Mouse (Mus musculus): ENCODE measurements around the gene Mtf1. TPM values are rescaled to one million over a fixed set of nuclear protein-coding genes. Genes with fewer than 3 reads are reported as not detected.

Mtf1 gene
- polyA plus RNA-seq, 1 experiment, result not detected

- WGBS, result 86% methylated on average over 4 of the region's 4 CpGs
- no peak for TF ChIP-seq CTCF (IDR thresholded peaks at IDR 0.05; ENCODE audit: insufficient read depth, low read depth, low read length)
- TF ChIP-seq POLR2A (IDR thresholded peaks at IDR 0.05; ENCODE audit: insufficient read depth, low read depth, low read length), result no peak
- H3K4me1 ChIP-seq (ENCODE audit: control insufficient read depth, insufficient read depth, low read length), result no peaks in the 10 kb centered on the region
- no peak overlapping the region for H3K27ac ChIP-seq (ENCODE audit: insufficient read depth, low read depth, low read length)
- H3K4me3 ChIP-seq (ENCODE audit: insufficient read depth, low read depth, low read length), result no peak overlapping the region
Observed at GRCm38 (mm10) chr4:124790013-124790412, 11.9 kb upstream of the Mtf1 start.

DNA sequence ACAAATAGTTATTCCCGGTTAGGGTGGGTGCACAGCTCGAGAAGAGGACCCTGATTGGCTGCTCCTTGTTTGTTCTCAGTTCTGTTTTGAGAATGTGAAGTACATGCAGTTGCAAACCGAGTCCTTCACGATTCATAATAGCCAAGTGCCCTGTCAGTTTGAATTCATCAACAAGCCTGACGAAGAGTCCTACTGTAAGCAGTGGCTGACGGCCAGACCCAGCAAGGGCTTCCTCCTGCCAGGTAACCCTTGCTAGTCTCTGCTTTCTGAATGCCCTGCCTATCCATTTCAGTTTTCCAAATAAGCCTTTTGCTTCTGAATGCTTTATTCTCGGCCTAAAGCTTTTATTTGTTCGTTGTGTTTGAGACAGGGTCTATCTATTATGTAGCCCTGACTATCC, 9.8 kb upstream of the Mtf1 start:
- H3K4me3 ChIP-seq (ENCODE audit: insufficient read depth, low read depth, low read length), result no peak overlapping the region
- WGBS, result 82% methylated on average over 8 of the region's 8 CpGs
- TF ChIP-seq CTCF (IDR thresholded peaks at IDR 0.05; ENCODE audit: insufficient read depth, low read depth, low read length), result no peak
- no peak for TF ChIP-seq POLR2A (IDR thresholded peaks at IDR 0.05; ENCODE audit: insufficient read depth, low read depth, low read length)
- no peak overlapping the region for H3K27ac ChIP-seq (ENCODE audit: insufficient read depth, low read depth, low read length)
- H3K4me1 ChIP-seq (ENCODE audit: control insufficient read depth, insufficient read depth, low read length), result no peaks in the 10 kb centered on the region

GRCm38 (mm10) chr4:124796141-124796540, 5.8 kb upstream of the Mtf1 start:
- H3K27ac ChIP-seq (ENCODE audit: insufficient read depth, low read depth, low read length), result no peak overlapping the region
- no peak overlapping the region for H3K4me3 ChIP-seq (ENCODE audit: insufficient read depth, low read depth, low read length)
- peaks cover 6% of the 10 kb centered on the region for H3K4me1 ChIP-seq (ENCODE audit: control insufficient read depth, insufficient read depth, low read length)
- WGBS, result 94% methylated on average over 8 of the region's 8 CpGs
- TF ChIP-seq POLR2A (IDR thresholded peaks at IDR 0.05; ENCODE audit: insufficient read depth, low read depth, low read length), result no peak
- TF ChIP-seq CTCF (IDR thresholded peaks at IDR 0.05; ENCODE audit: insufficient read depth, low read depth, low read length), result no peak

- H3K4me1 ChIP-seq (ENCODE audit: control insufficient read depth, insufficient read depth, low read length), result peaks cover 6% of the 10 kb centered on the region
- WGBS, result 94% methylated on average over 2 of the region's 2 CpGs
- no peak overlapping the region for H3K27ac ChIP-seq (ENCODE audit: insufficient read depth, low read depth, low read length)
- TF ChIP-seq CTCF (IDR thresholded peaks at IDR 0.05; ENCODE audit: insufficient read depth, low read depth, low read length) (no peak), POLR2A (IDR thresholded peaks at IDR 0.05; ENCODE audit: insufficient read depth, low read depth, low read length) (no peak)
- no peak overlapping the region for H3K4me3 ChIP-seq (ENCODE audit: insufficient read depth, low read depth, low read length)
Observed at GRCm38 (mm10) chr4:124796913-124797312, 5.0 kb upstream of the Mtf1 start.

DNA sequence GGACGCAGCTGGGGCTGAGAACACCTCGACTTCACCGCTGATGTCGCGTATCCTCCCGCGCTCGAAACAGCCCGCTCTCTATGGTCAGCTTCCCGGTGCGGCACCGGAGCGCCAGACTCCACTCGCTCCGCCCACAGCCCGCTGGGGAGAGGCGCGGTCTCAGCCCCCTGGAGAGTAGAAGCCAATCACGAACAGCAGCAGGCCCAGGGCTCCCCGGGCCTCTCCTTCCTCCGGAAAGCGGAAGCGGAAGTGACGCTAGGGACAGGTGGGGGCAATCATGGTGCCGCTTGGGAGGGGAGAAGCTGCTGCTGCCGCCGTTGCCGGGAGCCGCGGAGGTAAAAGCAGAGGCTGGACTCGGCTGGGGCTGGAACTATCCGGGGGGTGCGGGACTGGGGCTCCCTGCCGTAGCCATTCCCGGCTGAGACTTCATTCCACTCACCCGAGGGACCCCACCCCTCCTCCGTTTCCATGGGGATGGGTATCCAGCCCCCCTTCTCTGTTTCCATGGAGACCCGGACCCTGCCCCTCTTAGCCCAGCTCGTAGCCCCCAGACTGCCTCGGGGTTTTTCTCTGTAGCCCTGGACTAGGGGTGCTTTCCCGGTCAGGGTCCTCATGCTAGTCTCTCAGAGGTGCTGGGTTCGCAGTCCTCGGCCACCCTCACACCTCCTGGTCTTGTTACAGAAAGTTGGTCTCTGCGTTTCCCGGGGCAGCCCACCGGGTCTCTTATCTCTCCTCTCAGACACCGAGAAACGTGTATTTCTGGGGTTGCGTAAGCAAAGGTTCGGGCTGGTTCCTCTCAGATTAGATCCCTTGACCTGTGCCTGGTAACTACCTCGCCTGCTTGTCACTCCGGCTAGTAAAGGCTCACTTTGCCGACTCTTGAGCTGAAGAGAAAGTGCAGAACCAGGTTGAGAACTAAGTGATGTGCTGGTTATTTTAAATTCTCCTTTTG, 681 bp downstream of the Mtf1 start:
- peak; percentile 73 for TF ChIP-seq POLR2A (IDR thresholded peaks at IDR 0.05; ENCODE audit: insufficient read depth, low read depth, low read length)
- no peak; the same call in 1 of the 2 replicates for TF ChIP-seq CTCF (IDR thresholded peaks at IDR 0.05; ENCODE audit: insufficient read depth, low read depth, low read length)
- Histone ChIP-seq H3K27ac (ENCODE audit: insufficient read depth, low read depth, low read length) (peak overlapping the region; percentile 97), H3K4me1 (ENCODE audit: control insufficient read depth, insufficient read depth, low read length) (peaks cover 14% of the 10 kb centered on the region), H3K4me3 (ENCODE audit: insufficient read depth, low read depth, low read length) (peak overlapping the region; percentile 99)
- WGBS, result 1% methylated on average over 53 of the region's 53 CpGs

DNA sequence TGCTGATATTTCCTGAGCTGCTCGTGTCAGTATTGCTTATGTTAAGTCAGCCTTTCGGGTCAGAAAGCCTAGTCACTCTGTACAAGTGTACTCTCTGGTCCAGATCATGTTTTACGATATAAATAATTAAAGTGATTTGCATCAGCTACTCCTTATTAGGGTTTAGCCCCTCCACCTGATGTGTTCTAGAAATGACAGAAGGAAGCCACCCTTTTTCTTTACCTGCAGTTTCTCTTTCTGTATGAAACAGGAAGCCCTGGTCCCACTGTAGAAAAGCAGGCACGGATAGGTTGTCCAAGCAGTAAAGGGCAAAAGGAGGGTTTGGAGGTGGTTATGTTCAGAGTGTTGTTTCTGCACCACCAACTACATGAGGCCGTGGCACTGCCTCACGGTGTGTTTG, 1.5 kb downstream of the Mtf1 start:
- WGBS, result 72% methylated on average over 6 of the region's 6 CpGs
- no peak overlapping the region; the same call in 1 of the 2 replicates for H3K4me3 ChIP-seq (ENCODE audit: insufficient read depth, low read depth, low read length)

DNA sequence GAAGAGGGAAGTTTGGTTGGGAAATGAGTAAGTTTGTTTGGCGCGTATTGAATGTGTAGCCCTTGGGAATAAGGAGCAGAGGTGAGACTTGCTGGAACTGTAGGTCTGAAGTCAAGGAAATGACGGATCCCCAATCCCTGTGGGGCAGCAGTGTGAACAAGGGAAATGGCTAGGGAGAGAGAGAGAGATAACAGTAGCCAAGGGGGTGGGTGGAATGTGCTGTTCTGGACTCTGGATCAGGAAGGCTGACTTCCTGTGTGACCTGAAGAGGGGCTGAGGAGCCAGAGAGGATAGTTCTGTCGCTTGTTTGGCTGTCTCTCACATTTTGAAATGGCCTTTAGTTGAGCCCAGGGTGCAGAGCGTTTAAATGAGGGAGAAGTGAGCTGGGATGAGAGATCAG, 6.6 kb downstream of the Mtf1 start:
- TF ChIP-seq CTCF (IDR thresholded peaks at IDR 0.05; ENCODE audit: insufficient read depth, low read depth, low read length), result no peak
- TF ChIP-seq POLR2A (IDR thresholded peaks at IDR 0.05; ENCODE audit: insufficient read depth, low read depth, low read length), result no peak
- no peak overlapping the region for H3K27ac ChIP-seq (ENCODE audit: insufficient read depth, low read depth, low read length)
- H3K4me3 ChIP-seq (ENCODE audit: insufficient read depth, low read depth, low read length), result no peak overlapping the region
- H3K4me1 ChIP-seq (ENCODE audit: control insufficient read depth, insufficient read depth, low read length), result peaks cover 15% of the 10 kb centered on the region
- WGBS, result 83% methylated on average over 5 of the region's 5 CpGs

More for the DNA sequence above, 1.5 kb downstream of the Mtf1 start:
- H3K4me1 ChIP-seq (ENCODE audit: control insufficient read depth, insufficient read depth, low read length), result peaks cover 8% of the 10 kb centered on the region
- TF ChIP-seq CTCF (IDR thresholded peaks at IDR 0.05; ENCODE audit: insufficient read depth, low read depth, low read length) (no peak), POLR2A (IDR thresholded peaks at IDR 0.05; ENCODE audit: insufficient read depth, low read depth, low read length) (no peak)
- H3K27ac ChIP-seq (ENCODE audit: insufficient read depth, low read depth, low read length), result no peak overlapping the region

DNA sequence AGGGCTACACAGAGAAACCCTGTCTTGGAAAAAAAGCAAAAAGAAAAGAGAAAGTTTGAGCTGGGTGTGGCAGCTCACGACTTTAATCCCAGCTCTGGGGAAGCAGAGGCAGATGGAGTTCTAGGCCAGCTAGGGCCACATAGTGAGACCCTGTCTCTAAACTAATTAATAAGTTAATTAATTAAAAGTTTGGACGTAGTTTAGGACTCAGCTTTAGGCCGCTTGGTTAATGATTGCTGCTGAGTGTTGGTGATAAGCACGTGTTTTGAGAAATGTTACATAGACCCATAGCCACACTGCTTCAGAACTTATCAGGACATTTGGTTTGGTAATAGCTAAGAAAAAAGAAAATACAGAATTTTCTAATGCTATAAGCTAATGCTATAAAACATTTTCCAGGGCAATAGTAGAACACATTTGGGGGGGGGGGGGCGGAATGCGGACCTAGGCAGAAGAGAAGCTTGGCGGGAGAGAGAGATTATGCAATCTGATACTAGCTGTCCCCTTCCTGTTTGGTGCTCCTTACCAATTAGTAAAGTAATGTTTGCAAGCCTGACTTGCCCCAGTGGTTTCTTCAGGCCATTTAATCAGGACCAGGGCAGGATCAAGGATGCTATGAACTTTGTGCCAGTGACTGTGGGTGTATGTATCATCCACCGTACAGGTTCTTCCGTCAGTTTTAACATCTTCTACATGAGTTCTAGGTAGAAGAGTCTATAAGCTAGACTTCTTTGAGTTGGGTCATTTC, 7.4 kb downstream of the Mtf1 start:
- 83% methylated on average over 9 of the region's 9 CpGs for WGBS
- TF ChIP-seq CTCF (IDR thresholded peaks at IDR 0.05; ENCODE audit: insufficient read depth, low read depth, low read length) (no peak), POLR2A (IDR thresholded peaks at IDR 0.05; ENCODE audit: insufficient read depth, low read depth, low read length) (no peak)
- Histone ChIP-seq H3K4me3 (ENCODE audit: insufficient read depth, low read depth, low read length) (no peak overlapping the region), H3K27ac (ENCODE audit: insufficient read depth, low read depth, low read length) (no peak overlapping the region), H3K4me1 (ENCODE audit: control insufficient read depth, insufficient read depth, low read length) (peaks cover 13% of the 10 kb centered on the region)

DNA sequence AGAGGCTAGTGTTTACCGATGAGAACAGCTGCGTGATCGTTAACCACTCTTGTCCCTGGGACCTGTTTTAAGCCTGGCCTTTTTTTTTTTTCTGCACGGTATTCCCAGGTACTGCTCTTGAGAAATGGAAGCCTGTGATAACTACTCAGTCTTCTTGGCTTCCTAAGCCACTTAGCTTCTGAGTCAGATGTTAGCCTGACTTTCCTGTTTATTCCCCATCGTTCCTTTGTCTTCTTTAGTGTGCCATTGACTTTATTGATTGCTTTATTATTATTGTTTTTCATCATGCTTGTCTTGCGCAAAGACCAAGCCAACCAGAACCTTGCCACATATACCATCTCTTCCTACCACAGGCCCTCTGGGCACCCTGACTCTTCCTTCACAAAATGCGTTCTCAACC, 8.2 kb downstream of the Mtf1 start:
- H3K4me3 ChIP-seq (ENCODE audit: insufficient read depth, low read depth, low read length), result no peak overlapping the region
- no peak overlapping the region for H3K27ac ChIP-seq (ENCODE audit: insufficient read depth, low read depth, low read length)
- peaks cover 13% of the 10 kb centered on the region for H3K4me1 ChIP-seq (ENCODE audit: control insufficient read depth, insufficient read depth, low read length)
- TF ChIP-seq POLR2A (IDR thresholded peaks at IDR 0.05; ENCODE audit: insufficient read depth, low read depth, low read length), result no peak
- TF ChIP-seq CTCF (IDR thresholded peaks at IDR 0.05; ENCODE audit: insufficient read depth, low read depth, low read length), result no peak
- 79% methylated on average over 7 of the region's 7 CpGs for WGBS
